Mouse (Mus musculus): ENCODE data around the gene Myo9a. TPM values are rescaled to one million over a fixed set of nuclear protein-coding genes. Genes with fewer than 3 reads are reported as not detected.

The Myo9a gene
- polyA plus RNA-seq, 1 experiment, result 24.5 TPM

DNA sequence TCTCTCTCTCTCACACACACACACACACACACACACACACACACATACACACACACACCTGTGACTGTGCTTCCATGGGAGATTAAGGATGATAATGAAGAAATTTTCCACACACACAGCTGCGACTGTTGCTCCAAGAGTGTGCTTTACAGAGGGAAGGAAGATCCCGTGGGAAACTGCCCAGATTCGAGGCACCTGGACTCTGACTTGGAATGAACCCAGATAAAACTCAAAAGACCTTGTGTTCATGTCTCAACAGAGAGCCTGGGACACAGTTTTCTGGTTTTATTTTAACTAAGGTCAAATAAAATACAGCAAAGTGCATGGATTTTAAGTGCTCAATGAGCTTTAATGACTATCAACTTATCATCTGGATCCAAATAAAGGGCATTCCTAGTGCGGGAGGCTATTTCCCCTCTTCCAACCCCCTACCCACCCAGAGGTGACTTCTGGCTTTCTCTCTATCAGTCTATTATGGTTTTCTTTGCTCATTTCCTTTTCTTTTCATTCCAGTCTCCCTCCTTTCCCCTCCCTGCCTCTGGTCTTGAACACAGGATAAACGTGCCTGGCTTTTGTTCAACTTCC, 191.9 kb downstream of the Myo9a start:
- TF ChIP-seq CTCF (IDR thresholded peaks at IDR 0.05; ENCODE audit: low read depth, low read length) (no peak), EP300 (IDR thresholded peaks at IDR 0.05; ENCODE audit: insufficient read depth, low read depth, low read length) (no peak), POLR2A (IDR thresholded peaks at IDR 0.05; ENCODE audit: insufficient read depth, low read length) (no peak)
- Histone ChIP-seq H3K4me3 (ENCODE audit: low read depth, low read length) (no peak overlapping the region), H3K27ac (ENCODE audit: insufficient read depth, low read length) (no peak overlapping the region), H3K9ac (ENCODE audit: low read depth, poor library complexity, severe bottlenecking) (no peak overlapping the region), H3K36me3 (ENCODE audit: control insufficient read depth, insufficient read depth, low read length, poor library complexity, severe bottlenecking) (no peaks in the 10 kb centered on the region), H3K4me1 (ENCODE audit: control insufficient read depth, insufficient read depth, low read length) (no peaks in the 10 kb centered on the region), H3K27me3 (ENCODE audit: control insufficient read depth, insufficient read depth, low read length, poor library complexity, severe bottlenecking) (no peaks in the 10 kb centered on the region), H3K9me3 (replicated peaks; ENCODE audit: control insufficient read depth, insufficient read depth, low read length, poor library complexity, severe bottlenecking) (peaks cover 4% of the 10 kb centered on the region; the same call in 1 of the 2 replicates)

DNA sequence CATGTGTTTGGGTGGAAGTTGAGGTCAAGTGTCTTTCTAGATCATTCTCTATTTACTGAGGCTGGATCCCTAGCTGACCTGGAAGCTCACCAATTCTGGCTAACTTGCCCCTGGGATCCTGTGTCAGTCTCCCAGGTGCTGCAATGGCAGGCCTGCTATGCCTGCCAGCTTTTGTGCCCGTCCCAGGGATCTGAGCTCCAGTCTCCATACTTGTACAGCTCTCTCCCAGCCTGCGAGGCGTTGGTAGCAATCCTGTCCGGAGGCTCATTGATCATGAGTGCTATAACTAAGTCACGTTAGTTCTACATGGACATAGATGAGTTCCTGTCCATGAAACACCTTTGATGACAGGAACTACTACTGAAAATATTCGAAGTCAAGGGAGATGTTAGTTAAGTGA, 193.1 kb downstream of the Myo9a start:
- Histone ChIP-seq H3K27ac (ENCODE audit: insufficient read depth, low read length) (no peak overlapping the region), H3K4me1 (ENCODE audit: control insufficient read depth, insufficient read depth, low read length) (no peaks in the 10 kb centered on the region), H3K9ac (ENCODE audit: low read depth, poor library complexity, severe bottlenecking) (no peak overlapping the region), H3K36me3 (ENCODE audit: control insufficient read depth, insufficient read depth, low read length, poor library complexity, severe bottlenecking) (no peaks in the 10 kb centered on the region), H3K4me3 (ENCODE audit: low read depth, low read length) (no peak overlapping the region), H3K27me3 (ENCODE audit: control insufficient read depth, insufficient read depth, low read length, poor library complexity, severe bottlenecking) (no peaks in the 10 kb centered on the region), H3K9me3 (replicated peaks; ENCODE audit: control insufficient read depth, insufficient read depth, low read length, poor library complexity, severe bottlenecking) (peaks cover 4% of the 10 kb centered on the region; the same call in 1 of the 2 replicates)
- TF ChIP-seq POLR2A (IDR thresholded peaks at IDR 0.05; ENCODE audit: insufficient read depth, low read length) (no peak), CTCF (IDR thresholded peaks at IDR 0.05; ENCODE audit: low read depth, low read length) (no peak), EP300 (IDR thresholded peaks at IDR 0.05; ENCODE audit: insufficient read depth, low read depth, low read length) (no peak)

DNA sequence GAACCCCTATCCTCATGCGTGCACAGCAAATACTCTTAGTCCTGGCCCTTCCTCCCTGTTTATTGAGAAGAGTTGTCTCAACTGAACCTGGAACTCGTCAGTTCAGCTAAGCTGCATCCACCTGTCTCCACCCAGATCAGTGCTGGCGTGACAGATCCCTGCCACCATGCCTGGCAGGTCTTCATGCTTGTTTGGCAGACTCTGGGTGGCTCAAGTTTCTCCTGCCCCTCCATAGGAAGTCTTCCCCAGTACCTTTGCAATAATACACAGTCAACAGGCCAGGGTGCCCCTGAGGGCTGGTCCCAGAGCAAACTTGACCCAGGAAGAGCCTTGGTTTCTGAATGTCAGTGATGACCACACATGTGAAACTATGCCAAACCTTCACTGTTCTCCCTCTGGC, 194.5 kb downstream of the Myo9a start:
- H3K9me3 ChIP-seq (replicated peaks; ENCODE audit: control insufficient read depth, insufficient read depth, low read length, poor library complexity, severe bottlenecking), result no peaks in the 10 kb centered on the region; the same call in 1 of the 2 replicates
- H3K9ac ChIP-seq (ENCODE audit: low read depth, poor library complexity, severe bottlenecking), result no peak overlapping the region
- no peak for TF ChIP-seq POLR2A (IDR thresholded peaks at IDR 0.05; ENCODE audit: insufficient read depth, low read length)
- TF ChIP-seq EP300 (IDR thresholded peaks at IDR 0.05; ENCODE audit: insufficient read depth, low read depth, low read length), result no peak
- no peak overlapping the region for H3K27ac ChIP-seq (ENCODE audit: insufficient read depth, low read length)
- no peaks in the 10 kb centered on the region for H3K36me3 ChIP-seq (ENCODE audit: control insufficient read depth, insufficient read depth, low read length, poor library complexity, severe bottlenecking)
- no peaks in the 10 kb centered on the region for H3K27me3 ChIP-seq (ENCODE audit: control insufficient read depth, insufficient read depth, low read length, poor library complexity, severe bottlenecking)
- H3K4me1 ChIP-seq (ENCODE audit: control insufficient read depth, insufficient read depth, low read length), result no peaks in the 10 kb centered on the region
- no peak overlapping the region for H3K4me3 ChIP-seq (ENCODE audit: low read depth, low read length)

DNA sequence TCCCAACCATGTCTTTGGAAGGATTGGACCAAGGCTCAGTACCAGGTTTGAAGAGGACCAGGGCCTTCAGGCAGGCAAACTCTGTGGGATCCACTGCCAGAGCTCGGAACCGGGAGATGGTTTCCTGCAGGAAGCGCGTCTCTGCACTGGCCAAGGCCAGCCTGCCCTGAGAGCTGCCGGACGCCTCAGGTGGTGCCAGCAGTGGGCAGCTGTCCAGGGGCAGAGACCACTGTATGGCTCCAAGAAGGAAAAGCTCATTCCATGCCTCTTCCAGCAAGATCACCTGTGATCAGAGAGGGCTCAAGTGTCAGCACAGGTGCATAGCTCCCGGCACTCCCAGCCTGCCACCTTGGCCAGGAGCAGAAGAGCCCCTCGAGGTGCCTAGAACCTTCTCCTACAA, 196.6 kb downstream of the Myo9a start:
- H3K9me3 ChIP-seq (replicated peaks; ENCODE audit: control insufficient read depth, insufficient read depth, low read length, poor library complexity, severe bottlenecking), result no peaks in the 10 kb centered on the region
- TF ChIP-seq CTCF (IDR thresholded peaks at IDR 0.05; ENCODE audit: low read depth, low read length) (no peak), POLR2A (IDR thresholded peaks at IDR 0.05; ENCODE audit: insufficient read depth, low read length) (no peak), EP300 (IDR thresholded peaks at IDR 0.05; ENCODE audit: insufficient read depth, low read depth, low read length) (no peak)

DNA sequence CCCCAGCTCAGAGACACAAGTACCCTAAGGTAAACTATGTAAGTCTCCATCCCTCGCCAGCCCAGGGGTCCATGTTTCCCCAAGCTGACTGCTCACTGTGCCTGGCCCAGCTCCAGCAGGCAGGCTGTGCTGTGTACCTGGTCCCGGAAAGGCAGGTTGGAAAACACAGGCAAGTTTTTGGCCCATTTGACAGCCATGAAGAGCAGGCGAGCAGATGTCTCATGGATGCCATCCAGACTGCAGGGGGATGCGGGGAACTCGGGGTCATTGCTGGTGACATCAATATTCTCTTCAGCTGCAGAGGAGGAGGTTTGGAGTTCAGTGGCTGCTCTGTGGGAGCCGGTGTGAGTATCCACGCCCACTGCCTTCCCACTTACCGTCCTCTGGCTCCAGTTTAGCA, 197.5 kb downstream of the Myo9a start:
- Histone ChIP-seq H3K9me3 (replicated peaks; ENCODE audit: control insufficient read depth, insufficient read depth, low read length, poor library complexity, severe bottlenecking) (no peaks in the 10 kb centered on the region), H3K27me3 (ENCODE audit: control insufficient read depth, insufficient read depth, low read length, poor library complexity, severe bottlenecking) (no peaks in the 10 kb centered on the region), H3K9ac (ENCODE audit: low read depth, poor library complexity, severe bottlenecking) (no peak overlapping the region), H3K4me3 (ENCODE audit: low read depth, low read length) (no peak overlapping the region), H3K36me3 (ENCODE audit: control insufficient read depth, insufficient read depth, low read length, poor library complexity, severe bottlenecking) (no peaks in the 10 kb centered on the region), H3K27ac (ENCODE audit: insufficient read depth, low read length) (no peak overlapping the region), H3K4me1 (ENCODE audit: control insufficient read depth, insufficient read depth, low read length) (no peaks in the 10 kb centered on the region)
- TF ChIP-seq POLR2A (IDR thresholded peaks at IDR 0.05; ENCODE audit: insufficient read depth, low read length) (no peak), CTCF (IDR thresholded peaks at IDR 0.05; ENCODE audit: low read depth, low read length) (no peak), EP300 (IDR thresholded peaks at IDR 0.05; ENCODE audit: insufficient read depth, low read depth, low read length) (no peak)

More for the DNA sequence above, 196.6 kb downstream of the Myo9a start:
- no peak overlapping the region for H3K27ac ChIP-seq (ENCODE audit: insufficient read depth, low read length)
- no peaks in the 10 kb centered on the region for H3K4me1 ChIP-seq (ENCODE audit: control insufficient read depth, insufficient read depth, low read length)
- no peaks in the 10 kb centered on the region for H3K36me3 ChIP-seq (ENCODE audit: control insufficient read depth, insufficient read depth, low read length, poor library complexity, severe bottlenecking)
- H3K9ac ChIP-seq (ENCODE audit: low read depth, poor library complexity, severe bottlenecking), result no peak overlapping the region
- no peak overlapping the region for H3K4me3 ChIP-seq (ENCODE audit: low read depth, low read length)
- H3K27me3 ChIP-seq (ENCODE audit: control insufficient read depth, insufficient read depth, low read length, poor library complexity, severe bottlenecking), result no peaks in the 10 kb centered on the region

DNA sequence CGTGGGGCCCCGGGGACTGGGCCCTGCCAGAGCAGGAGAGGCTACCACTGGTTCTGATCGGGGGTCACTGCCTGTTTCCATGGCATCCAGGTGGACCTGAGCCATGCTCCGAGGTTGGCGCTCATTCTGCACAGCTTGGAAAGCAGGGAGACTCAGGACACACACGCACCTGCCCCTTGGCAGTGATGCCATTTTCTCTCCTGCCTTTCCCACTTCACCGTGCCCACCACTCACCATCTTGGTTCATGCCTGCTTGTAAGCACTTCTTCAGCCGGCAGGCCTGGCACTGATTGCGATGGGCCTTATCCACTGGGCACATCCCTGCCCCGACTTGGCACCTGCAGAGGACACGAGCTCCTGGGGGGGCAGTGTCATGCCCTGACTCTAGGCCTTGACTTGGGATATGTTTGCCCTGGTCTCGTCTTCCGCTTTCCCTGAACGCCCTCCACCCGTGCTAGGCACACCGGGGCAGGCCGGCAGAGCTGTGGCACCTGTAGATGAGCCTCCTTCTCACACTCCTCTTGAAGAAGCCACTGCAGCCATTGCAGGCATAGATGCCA, 198.1 kb downstream of the Myo9a start:
- Histone ChIP-seq H3K27me3 (ENCODE audit: control insufficient read depth, insufficient read depth, low read length, poor library complexity, severe bottlenecking) (no peaks in the 10 kb centered on the region), H3K9me3 (replicated peaks; ENCODE audit: control insufficient read depth, insufficient read depth, low read length, poor library complexity, severe bottlenecking) (no peaks in the 10 kb centered on the region), H3K9ac (ENCODE audit: low read depth, poor library complexity, severe bottlenecking) (no peak overlapping the region), H3K4me3 (ENCODE audit: low read depth, low read length) (no peak overlapping the region), H3K4me1 (ENCODE audit: control insufficient read depth, insufficient read depth, low read length) (no peaks in the 10 kb centered on the region), H3K36me3 (ENCODE audit: control insufficient read depth, insufficient read depth, low read length, poor library complexity, severe bottlenecking) (no peaks in the 10 kb centered on the region), H3K27ac (ENCODE audit: insufficient read depth, low read length) (no peak overlapping the region)
- TF ChIP-seq EP300 (IDR thresholded peaks at IDR 0.05; ENCODE audit: insufficient read depth, low read depth, low read length), result no peak
- no peak for TF ChIP-seq CTCF (IDR thresholded peaks at IDR 0.05; ENCODE audit: low read depth, low read length)
- TF ChIP-seq POLR2A (IDR thresholded peaks at IDR 0.05; ENCODE audit: insufficient read depth, low read length), result no peak
